Mouse (Mus musculus): ENCODE data around the gene Itgb2.
A peak's percentile ranks its signal among the peaks of the same experiment; 100 is the strongest.

DNA sequence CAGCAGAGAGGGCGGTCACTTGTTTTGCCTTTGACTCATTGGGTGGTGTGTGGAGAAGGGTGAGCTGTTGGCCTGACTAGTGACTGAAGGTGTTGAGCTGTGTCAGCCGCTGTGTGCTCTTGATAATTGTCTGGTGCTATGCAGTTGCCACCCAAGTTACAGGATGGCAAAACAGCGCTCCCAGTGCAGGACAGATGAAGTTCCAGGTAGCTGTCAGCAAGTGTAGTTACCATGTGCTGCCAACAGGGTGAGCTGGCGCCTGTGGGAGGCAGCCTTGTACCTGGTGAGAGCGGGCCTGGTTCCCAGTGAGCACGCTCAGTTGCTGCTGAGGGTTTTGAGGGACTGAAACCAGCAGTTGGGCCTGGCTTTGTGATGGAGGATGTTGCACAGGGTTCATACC, 60.8 kb downstream of the Itgb2 start:
- TF ChIP-seq CTCF (IDR thresholded peaks at IDR 0.05; ENCODE audit: control insufficient read depth, insufficient read depth, low read length) (peak; percentile 86), POLR2A (IDR thresholded peaks at IDR 0.05; ENCODE audit: borderline replicate concordance, control insufficient read depth, low read depth, low read length) (no peak)

All from bone marrow, adult 2 months (tissue).